Mouse (Mus musculus) liver, adult (tissue): ENCODE measurements around the gene 6430548M08Rik.

Experiments used
- GATA4 ChIP-seq: IDR thresholded peaks from 2 replicates; pipeline ENCODE4 v1.6.1; 2014; ENCODE audit warnings: mild to moderate bottlenecking, low read length; ENCODE audit not compliant: insufficient replicate concordance

6430548M08Rik gene

GRCm38 (mm10) chr8:120151151-120151550 lies 37.2 kb downstream of the 6430548M08Rik start:
- no peak for TF ChIP-seq GATA4

GRCm38 (mm10) chr8:120152636-120153035 lies 38.7 kb downstream of the 6430548M08Rik start:
- TF ChIP-seq GATA4: no peak

- no peak for TF ChIP-seq GATA4
Measured at GRCm38 (mm10) chr8:120160366-120160765, 46.4 kb downstream of the 6430548M08Rik start.

- TF ChIP-seq GATA4: no peak
Measured at GRCm38 (mm10) chr8:120161658-120162403, 47.9 kb downstream of the 6430548M08Rik start.

GRCm38 (mm10) chr8:120162404-120162752 lies 48.4 kb downstream of the 6430548M08Rik start:
- TF ChIP-seq GATA4: no peak

DNA sequence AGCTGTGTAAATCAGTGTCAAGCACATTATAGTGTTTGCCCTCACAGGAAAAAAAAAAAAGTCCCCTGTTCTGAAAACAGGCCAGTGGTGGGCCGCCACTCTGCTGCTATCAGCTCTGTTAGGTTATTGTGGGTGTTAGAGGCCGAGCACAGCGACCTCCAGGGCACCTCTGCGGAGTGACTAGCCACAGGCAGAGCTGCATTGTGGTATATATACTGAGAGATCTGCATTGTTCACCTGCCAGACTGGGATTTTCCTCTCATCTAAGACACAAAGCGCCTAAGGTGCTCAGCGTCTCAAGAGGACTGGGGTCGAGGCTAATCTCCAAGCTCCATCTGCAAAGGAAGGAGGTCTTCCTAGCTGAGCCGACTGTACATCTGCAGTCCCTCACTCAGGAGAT lies 49.4 kb downstream of the 6430548M08Rik start:
- no peak for TF ChIP-seq GATA4

DNA sequence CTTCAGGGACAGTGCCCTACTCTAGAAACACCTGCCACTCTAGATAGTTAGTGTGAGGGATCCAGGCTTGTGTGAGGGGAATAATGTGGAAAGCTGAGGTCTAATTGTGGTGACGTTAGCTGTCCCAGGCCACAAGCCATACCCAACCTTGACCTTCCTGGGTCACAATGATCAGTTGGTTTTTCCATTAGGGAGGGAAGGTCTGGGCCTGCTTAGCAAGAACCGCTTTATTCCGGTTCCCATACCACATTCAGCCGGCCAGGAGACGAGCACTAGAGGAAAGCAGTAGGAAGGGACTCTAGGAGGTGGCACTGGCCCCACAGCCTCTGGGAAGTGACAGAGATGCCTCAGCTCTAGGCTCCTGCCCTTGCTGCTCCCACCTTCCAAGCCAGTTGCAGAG lies 50.1 kb downstream of the 6430548M08Rik start:
- TF ChIP-seq GATA4: no peak

DNA sequence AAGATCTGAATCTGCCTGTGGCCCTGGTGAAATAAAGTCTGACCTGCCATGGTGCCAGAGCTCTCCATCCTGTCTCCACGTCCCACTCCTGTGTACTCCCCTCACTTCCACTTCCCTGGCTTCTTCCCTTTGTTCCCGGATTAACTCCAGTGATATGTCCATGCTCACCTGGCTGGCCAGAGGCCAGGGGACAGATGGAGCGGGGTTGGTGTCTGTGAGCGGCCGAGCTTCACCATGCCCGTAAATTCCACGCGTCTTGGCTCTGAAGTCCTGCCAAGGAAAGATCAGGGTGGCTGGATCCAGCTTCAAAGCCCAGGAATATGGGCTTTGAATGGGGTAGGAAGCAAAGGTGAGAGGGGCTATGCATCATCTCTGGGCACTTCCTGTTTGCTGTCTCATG lies 53.2 kb downstream of the 6430548M08Rik start:
- TF ChIP-seq GATA4: no peak

DNA sequence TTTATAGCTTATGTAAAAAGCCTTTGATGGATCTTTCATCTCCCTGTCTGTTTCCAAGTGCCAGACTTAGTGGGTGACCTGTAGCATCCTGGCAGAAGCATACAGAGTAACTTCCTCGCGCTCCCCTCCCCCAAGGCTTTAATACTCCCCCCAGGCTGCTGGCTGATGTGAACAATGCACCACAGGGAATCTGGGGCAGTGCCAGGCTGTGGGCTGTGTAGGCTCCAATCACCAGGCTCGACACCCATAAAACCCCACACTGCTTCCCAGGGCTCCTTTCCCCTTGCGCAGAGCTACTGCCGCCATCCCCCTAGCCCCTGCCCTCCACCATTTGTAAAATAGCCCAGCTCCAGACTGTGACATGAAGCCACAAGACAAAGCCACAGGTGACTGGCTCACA lies 53.9 kb downstream of the 6430548M08Rik start:
- TF ChIP-seq GATA4: no peak

- no peak for TF ChIP-seq GATA4
Measured at GRCm38 (mm10) chr8:120169119-120169518, 55.2 kb downstream of the 6430548M08Rik start.

DNA sequence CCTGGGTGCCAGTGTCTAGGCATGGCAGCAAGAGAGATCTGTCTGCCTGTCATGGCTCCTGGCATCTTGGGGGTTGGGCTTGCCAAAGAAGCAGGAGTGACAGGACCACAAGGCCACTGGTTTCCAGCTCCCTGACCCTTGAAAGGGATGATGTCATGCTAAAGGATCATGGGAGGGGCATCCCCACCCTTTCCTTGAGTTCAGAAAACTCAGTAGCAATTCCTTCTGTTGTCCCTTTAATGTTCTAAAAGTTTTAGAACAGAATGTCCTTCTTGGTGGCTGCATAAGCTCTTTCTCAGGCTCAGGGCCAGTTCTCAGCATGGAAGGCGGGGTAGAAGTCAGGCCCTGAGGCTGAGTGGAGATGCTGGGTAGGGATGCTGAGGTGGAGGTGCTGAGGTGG lies 59.2 kb downstream of the 6430548M08Rik start:
- no peak for TF ChIP-seq GATA4

DNA sequence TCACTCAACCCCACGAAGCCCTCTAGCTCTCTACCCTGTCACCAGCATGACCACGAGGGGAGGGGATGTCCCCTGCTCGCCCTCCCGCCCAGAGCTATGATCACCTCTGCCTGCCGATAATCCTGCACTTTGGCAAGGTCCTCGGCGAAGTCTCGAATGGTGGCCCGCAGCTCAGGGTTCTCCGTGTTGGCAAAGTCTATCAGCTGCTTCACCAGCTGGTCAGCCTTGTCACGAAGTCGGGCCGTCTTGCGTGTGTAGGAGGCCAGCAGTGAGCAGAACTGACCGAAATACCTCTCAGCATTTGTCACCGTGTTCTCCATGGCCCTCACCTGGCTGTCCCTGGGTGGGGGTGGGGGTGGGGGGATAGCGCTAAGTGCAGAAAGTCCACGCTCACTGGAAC lies 60.7 kb downstream of the 6430548M08Rik start:
- TF ChIP-seq GATA4: no peak

GRCm38 (mm10) chr8:120176605-120177004 lies 62.7 kb downstream of the 6430548M08Rik start:
- TF ChIP-seq GATA4: no peak

DNA sequence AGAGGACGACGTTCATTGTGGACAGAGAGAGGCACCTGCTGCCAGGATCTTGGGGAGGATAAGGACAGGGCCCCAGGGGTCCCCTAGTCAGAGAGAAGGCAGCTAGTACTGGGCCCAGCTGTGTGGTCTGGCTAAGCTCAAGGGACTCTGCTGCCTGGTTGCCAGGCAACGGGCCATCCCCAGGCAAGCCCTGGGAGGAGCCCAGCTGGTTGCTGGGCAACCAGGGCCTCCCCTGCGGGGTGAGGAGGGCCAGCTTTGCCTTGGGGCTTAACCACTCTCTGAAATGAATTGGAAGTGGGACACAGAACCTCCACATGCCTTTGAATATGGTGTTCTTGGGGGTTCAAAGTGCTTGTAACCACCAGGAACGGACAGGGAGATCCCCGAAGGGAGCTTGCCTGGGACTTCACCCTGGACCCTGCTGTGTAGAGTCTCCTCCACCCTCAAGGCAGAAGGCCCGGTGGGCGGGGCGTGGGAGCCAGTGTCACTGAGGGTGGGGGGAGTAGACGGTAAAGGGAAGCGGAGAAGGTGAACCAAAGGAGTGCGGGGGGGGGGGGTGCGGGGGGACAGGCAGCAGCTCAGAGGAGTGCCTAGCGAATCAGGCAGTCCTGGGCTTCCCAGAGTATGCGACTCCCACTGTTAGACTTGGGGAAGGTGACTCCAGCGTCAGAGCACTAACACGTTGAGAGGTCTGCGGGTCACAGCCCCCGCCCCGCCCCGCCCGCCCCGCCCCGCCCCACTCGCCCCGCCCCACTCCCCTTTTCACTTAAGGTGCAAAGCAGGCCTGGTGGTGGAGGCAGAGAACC lies 63.6 kb downstream of the 6430548M08Rik start, which contains the start of gene Fam92b:
TSS of gene Fam92b (minus strand) at position 149 of the 806 bp plus-strand sequence.
- TF ChIP-seq GATA4: no peak

DNA sequence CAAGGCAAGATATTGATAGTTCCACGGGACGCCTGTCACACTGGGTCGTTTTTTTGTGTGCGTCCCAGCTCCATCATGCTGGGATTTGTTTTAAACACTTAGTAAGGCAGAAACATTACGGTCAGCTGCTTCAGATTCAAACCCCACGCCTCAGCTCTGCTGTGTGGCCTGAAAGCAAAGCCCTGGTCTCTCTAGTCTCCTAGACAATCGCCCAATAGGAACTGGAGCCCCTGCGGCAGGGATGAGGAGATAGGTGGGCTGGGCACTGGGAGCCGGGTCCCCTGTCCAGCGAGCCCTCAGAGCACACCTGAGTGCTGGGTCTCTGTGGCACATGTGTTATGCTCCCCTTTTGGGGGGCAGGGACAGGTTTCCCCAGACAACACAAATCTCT lies 64.2 kb downstream of the 6430548M08Rik start:
- no peak for TF ChIP-seq GATA4

DNA sequence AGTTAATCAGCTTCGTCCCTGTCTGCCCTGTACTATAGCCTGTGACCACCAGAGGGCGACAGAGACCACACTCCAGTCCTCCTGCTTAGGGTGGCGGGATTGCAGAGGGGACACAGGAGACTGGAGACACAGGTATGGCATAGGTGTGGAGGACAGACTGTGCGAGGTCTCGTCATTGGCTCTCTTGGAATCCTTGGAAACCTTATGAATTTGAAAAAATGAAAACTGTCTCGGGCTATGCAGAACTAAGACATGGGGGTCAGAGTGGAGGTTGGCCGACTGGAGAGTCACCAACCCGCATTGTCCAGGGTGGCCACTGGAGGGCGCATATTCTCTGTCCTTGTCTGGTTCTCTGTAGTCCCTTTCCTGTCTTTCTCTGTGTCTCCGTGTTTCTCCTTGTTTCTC lies 65.1 kb downstream of the 6430548M08Rik start:
- no peak for TF ChIP-seq GATA4
